ENCODE assay signal across 8 mouse cellular contexts in genomic region chr2:150750129-150750979, GRCm38 (mm10). TPM values are rescaled to one million over a fixed set of nuclear protein-coding genes. Genes with fewer than 3 reads are reported as not detected.
A peak's percentile ranks its signal among the peaks of the same experiment; 100 is the strongest.
DNase-seq lines count a peak whose midpoint lies in the region; ATAC-seq and TF ChIP-seq lines count a peak whose summit lies in the region.

No protein-coding gene starts in this region.

- TF ChIP-seq CTCF in kidney, adult 2 months (conservative IDR thresholded peaks at IDR 0.05; ENCODE audit: insufficient read depth, insufficient read length, low read depth, low read length) = peak; percentile 24; the same call in 1 of the 2 replicates

- peak; percentile 57 to 61 for DNase-seq in spleen, postnatal 36 days (ENCODE audit: low spot score in 2 of 2)
- DNase-seq in spleen, postnatal 14 days (ENCODE audit: low spot score in 2 of 2) = no peak
- DNase-seq in kidney, adult 2 months = peak; percentile 71
- peak; percentile 54 for DNase-seq in lung, postnatal 36 days
- no peak for DNase-seq in gastrocnemius, adult 18-20 months (ENCODE audit: low spot score)
- no peak for DNase-seq in frontal cortex, adult 2 months (ENCODE audit: extremely low spot score in 1 of 2, low spot score in 1 of 2)

- ATAC-seq in embryonic facial prominence, embryonic 15.5 days (ENCODE audit: insufficient number of reproducible peaks, low FRiP score, low TSS enrichment, low read depth) = no peak
- ATAC-seq in stomach, embryonic 16.5 days (ENCODE audit: insufficient read depth, low FRiP score) = no peak

- no peak overlapping the region for H3K9ac ChIP-seq in embryonic facial prominence, embryonic 15.5 days
- peak overlapping the region; percentile 80; the same call in 1 of the 2 replicates for H3K9ac ChIP-seq in stomach, embryonic 16.5 days (ENCODE audit: low read length)

- 69% methylated on average over 13 of the region's 13 CpGs for WGBS in embryonic facial prominence, embryonic 15.5 days
- 24% methylated on average over 13 of the region's 13 CpGs for WGBS in kidney, adult 2 months
- 59% methylated on average over 13 of the region's 13 CpGs for WGBS in stomach, embryonic 16.5 days

- 0 out of 2 replicates have a peak overlapping the region, but pooled peaks have one; percentile 83 for H3K4me3 ChIP-seq in embryonic facial prominence, embryonic 15.5 days (replicated peaks)
- peak overlapping the region; percentile 0; the same call in 1 of the 2 replicates for H3K4me3 ChIP-seq in kidney, adult 2 months (ENCODE audit: insufficient read depth, low read depth, low read length)
- peak overlapping the region; percentile 54; the same call in 1 of the 2 replicates for H3K4me3 ChIP-seq in stomach, embryonic 16.5 days (replicated peaks; ENCODE audit: low read length)

- peaks cover 15% of the 10 kb centered on the region; the same call in 1 of the 2 replicates for H3K36me3 ChIP-seq in embryonic facial prominence, embryonic 15.5 days
- H3K36me3 ChIP-seq in kidney, adult 2 months (ENCODE audit: control insufficient read depth, insufficient read depth, low read length) = no peaks in the 10 kb centered on the region
- H3K36me3 ChIP-seq in stomach, embryonic 16.5 days (ENCODE audit: control insufficient read depth, insufficient read depth, low read length) = no peaks in the 10 kb centered on the region

- H3K27me3 ChIP-seq in embryonic facial prominence, embryonic 15.5 days = no peaks in the 10 kb centered on the region; the same call in 1 of the 2 replicates
- no peaks in the 10 kb centered on the region for H3K27me3 ChIP-seq in kidney, adult 2 months (replicated peaks; ENCODE audit: control insufficient read depth, insufficient read depth, low read length)
- 0 out of 2 replicates have a peak, but pooled peaks cover 3% of the 10 kb centered on the region for H3K27me3 ChIP-seq in stomach, embryonic 16.5 days (ENCODE audit: control insufficient read depth, insufficient read depth, low read length)

- peak overlapping the region; percentile 94 for H3K4me2 ChIP-seq in embryonic facial prominence, embryonic 15.5 days (replicated peaks)
- peak overlapping the region; percentile 88 for H3K4me2 ChIP-seq in stomach, embryonic 16.5 days (ENCODE audit: low read depth, low read length)

- peaks cover 18% of the 10 kb centered on the region for H3K4me1 ChIP-seq in embryonic facial prominence, embryonic 15.5 days
- no peaks in the 10 kb centered on the region; the same call in 1 of the 2 replicates for H3K4me1 ChIP-seq in kidney, adult 2 months (ENCODE audit: control insufficient read depth, insufficient read depth, low read length)
- H3K4me1 ChIP-seq in stomach, embryonic 16.5 days (ENCODE audit: control insufficient read depth, insufficient read depth, low read length) = peaks cover 10% of the 10 kb centered on the region; the same call in 1 of the 2 replicates

- no peak for TF ChIP-seq POLR2A in kidney, adult 2 months (IDR thresholded peaks at IDR 0.05; ENCODE audit: low read depth, low read length)

- no peaks in the 10 kb centered on the region for H3K9me3 ChIP-seq in embryonic facial prominence, embryonic 15.5 days (replicated peaks)
- H3K9me3 ChIP-seq in stomach, embryonic 16.5 days (replicated peaks; ENCODE audit: control insufficient read depth, low read length) = no peaks in the 10 kb centered on the region

- no peak overlapping the region for H3K27ac ChIP-seq in embryonic facial prominence, embryonic 15.5 days (replicated peaks)
- H3K27ac ChIP-seq in kidney, adult 2 months (ENCODE audit: insufficient read depth, low read depth, low read length) = no peak overlapping the region
- H3K27ac ChIP-seq in stomach, embryonic 16.5 days (ENCODE audit: low read length) = 0 out of 2 replicates have a peak overlapping the region, but pooled peaks have one; percentile 1

RNA-seq across cellular contexts. Expression of gene Entpd6, which starts 1.5 kb away (rescaled TPM):
- polyA plus RNA-seq in embryonic facial prominence, embryonic 15.5 days (2015; fragmentation: Nextera tagmentation; extraction: Ambion mirVana) = 25.1 and 28.5 TPM in 2 replicates
- 21.7 and 22.0 TPM in 2 replicates for polyA plus RNA-seq in kidney, adult 2 months (2012; rRNA removed)
- polyA plus RNA-seq in stomach, embryonic 16.5 days (2015; fragmentation: Nextera tagmentation; extraction: Ambion mirVana) = 29.7 and 33.0 TPM in 2 replicates
- 1 to 10 TPM; 8.0 to 8.8 TPM for total RNA-seq in gastrocnemius, adult 18-20 months (2021)
- 55.0 and 56.5 TPM in 2 replicates for polyA plus RNA-seq in frontal cortex, adult 2 months (2012; rRNA removed)

RNA-seq across cellular contexts. Expression of gene Pygb, which starts 36.2 kb away (rescaled TPM):
- 85.8 and 88.5 TPM in 2 replicates for polyA plus RNA-seq in embryonic facial prominence, embryonic 15.5 days (2015; fragmentation: Nextera tagmentation; extraction: Ambion mirVana)
- 24.7 and 27.0 TPM in 2 replicates for polyA plus RNA-seq in kidney, adult 2 months (2012; rRNA removed)
- polyA plus RNA-seq in stomach, embryonic 16.5 days (2015; fragmentation: Nextera tagmentation; extraction: Ambion mirVana) = 122 and 142 TPM in 2 replicates
- 1 to 10 TPM; 4.5 to 5.5 TPM for total RNA-seq in gastrocnemius, adult 18-20 months (2021)
- 123 and 125 TPM in 2 replicates for polyA plus RNA-seq in frontal cortex, adult 2 months (2012; rRNA removed)

Comparison
In these comparisons a context has a peak if more than half of its experiments do, and no peak if none do; other contexts are left out.
1. DNase-seq: peak in spleen, postnatal 36 days (2 of 2), kidney, adult 2 months (single experiment) and lung, postnatal 36 days (single experiment); none in spleen, postnatal 14 days (0 of 2), gastrocnemius, adult 18-20 months (single experiment) and frontal cortex, adult 2 months (0 of 2).
2. H3K4me3 ChIP-seq: peak in every context shown above with its lines; median percentile 83 in embryonic facial prominence, embryonic 15.5 days; 54 in stomach, embryonic 16.5 days; 0 in kidney, adult 2 months.